Mouse (Mus musculus) erythroblast, embryonic 14.5 days (primary cell): ENCODE results near the gene Mnd1.

Source experiments
- GATA1 ChIP-seq: IDR thresholded peaks from 2 replicates; pipeline ENCODE4 v1.6.1; 2012; ENCODE audit warnings: low read length, inconsistent platforms, mixed read lengths
- TAL1 ChIP-seq: IDR thresholded peaks from 3 replicates; pipeline ENCODE4 v1.6.1; 2012; ENCODE audit warnings: low read length, inconsistent platforms, mixed read lengths

- TF ChIP-seq GATA1 (no peak), TAL1 (no peak)
These were observed 13.9 kb upstream of the Mnd1 start for GRCm38 (mm10) chr3:84169393-84170005.
